Mouse (Mus musculus) small intestine, adult 2 months (tissue): ENCODE measurements at regions not wholly inside any gene's neighbourhood (a gene's known extent, or its start where the extent isn't known, plus 50 kb on each side); places are given as distances from the start of the nearest gene placed in this dataset.

Experiments
- H3K27ac ChIP-seq: fragments of 200-500 bp; 2 replicates; pipeline ENCODE4 v1.5.1; 2012; ENCODE audit warnings: low read depth, low read length, control low read depth, inconsistent platforms; ENCODE audit not compliant: insufficient read depth
- H3K27me3 ChIP-seq: fragments of 200-500 bp; 2 replicates; pipeline ENCODE4 v1.6.1; 2012; ENCODE audit warnings: mild to moderate bottlenecking, moderate library complexity, low read length, inconsistent platforms; ENCODE audit not compliant: control insufficient read depth, insufficient read depth
- H3K36me3 ChIP-seq: fragments of 200-500 bp; 2 replicates; pipeline ENCODE4 v1.6.1; 2012; ENCODE audit warnings: mild to moderate bottlenecking, low read length, control low read depth, inconsistent platforms; ENCODE audit not compliant: control insufficient read depth, insufficient read depth
- H3K4me1 ChIP-seq: fragments of 200-500 bp; 2 replicates; pipeline ENCODE4 v1.6.1; 2012; ENCODE audit warnings: low read length, inconsistent platforms, mixed read lengths; ENCODE audit not compliant: control insufficient read depth, insufficient read depth, insufficient read length
- H3K4me3 ChIP-seq: fragments of 200-500 bp; 2 replicates; pipeline ENCODE4 v1.5.1; 2012; ENCODE audit warnings: low read depth, mild to moderate bottlenecking, control low read depth, inconsistent platforms, low read length, moderate library complexity
- CTCF ChIP-seq: fragments of 200-500 bp; IDR thresholded peaks from 2 replicates; pipeline ENCODE4 v1.5.1; 2012; ENCODE audit warnings: low read depth, mild to moderate bottlenecking, control low read depth, inconsistent platforms, low read length, moderate library complexity, mixed read lengths; ENCODE audit not compliant: insufficient replicate concordance, insufficient read length; ENCODE audit errors: extremely low read depth
- POLR2A ChIP-seq: fragments of 200-500 bp; IDR thresholded peaks from 2 replicates; pipeline ENCODE4 v1.6.1; 2012; ENCODE audit warnings: low read depth, mild to moderate bottlenecking, control low read depth, inconsistent platforms, low read length, moderate library complexity
- WGBS: fragments of 180-500 bp; shearing (Covaris S2); methylation state at CpG from one replicate; pipeline ENCODE4 v1.1.7; 2018; 5-methylcytosine and 5-hydroxymethylcytosine counted together

DNA sequence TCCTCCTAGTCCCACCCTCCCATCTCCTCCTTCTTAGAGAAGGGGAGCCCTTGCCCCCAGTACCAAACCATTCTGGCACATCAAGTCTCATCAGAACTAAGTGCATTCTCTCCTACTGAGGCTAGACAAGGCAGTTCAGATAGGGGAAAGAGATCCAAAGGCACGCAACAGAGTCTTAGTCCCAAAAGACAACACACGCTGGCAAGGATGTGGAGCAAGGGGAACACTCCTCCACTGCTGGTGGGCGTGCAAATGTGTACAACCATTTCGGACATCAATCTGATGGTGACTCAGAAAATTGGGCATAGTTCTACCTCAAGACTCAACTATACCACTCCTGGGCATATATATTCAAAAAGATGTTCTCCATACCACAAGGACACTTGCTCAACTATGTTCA, 506.7 kb upstream of the Mgmt start:
- WGBS = 87% methylated on average over 4 of the region's 4 CpGs
- H3K4me3 ChIP-seq = no peak overlapping the region
- no peaks in the 10 kb centered on the region for H3K4me1 ChIP-seq
- no peaks in the 10 kb centered on the region for H3K27me3 ChIP-seq
- no peaks in the 10 kb centered on the region for H3K36me3 ChIP-seq
- TF ChIP-seq POLR2A (no peak), CTCF (no peak)
- H3K27ac ChIP-seq = no peak overlapping the region

DNA sequence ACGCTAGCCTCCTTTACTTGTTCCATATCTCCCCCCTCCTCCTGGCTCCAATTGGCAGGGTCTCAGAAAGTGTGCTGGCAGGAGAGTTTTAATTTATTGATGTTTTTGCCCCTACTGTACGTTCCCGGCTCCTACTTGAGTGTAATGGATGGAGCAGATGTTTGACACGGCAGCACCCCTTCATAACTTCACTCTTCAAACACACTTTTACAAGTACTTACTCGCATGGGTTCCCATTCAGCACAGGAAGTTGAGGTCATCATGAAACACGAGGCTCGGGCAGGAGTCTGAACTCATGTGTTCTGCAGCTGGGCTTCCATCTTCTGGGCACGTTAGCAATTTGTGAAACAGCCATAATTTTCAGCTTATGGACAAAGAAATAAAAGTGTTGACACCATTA, 504.3 kb upstream of the Mgmt start:
- Histone ChIP-seq H3K4me3 (no peak overlapping the region), H3K4me1 (no peaks in the 10 kb centered on the region), H3K27ac (no peak overlapping the region), H3K27me3 (no peaks in the 10 kb centered on the region), H3K36me3 (no peaks in the 10 kb centered on the region)
- WGBS = 50% methylated on average over 8 of the region's 8 CpGs
- no peak for TF ChIP-seq CTCF
- no peak for TF ChIP-seq POLR2A

DNA sequence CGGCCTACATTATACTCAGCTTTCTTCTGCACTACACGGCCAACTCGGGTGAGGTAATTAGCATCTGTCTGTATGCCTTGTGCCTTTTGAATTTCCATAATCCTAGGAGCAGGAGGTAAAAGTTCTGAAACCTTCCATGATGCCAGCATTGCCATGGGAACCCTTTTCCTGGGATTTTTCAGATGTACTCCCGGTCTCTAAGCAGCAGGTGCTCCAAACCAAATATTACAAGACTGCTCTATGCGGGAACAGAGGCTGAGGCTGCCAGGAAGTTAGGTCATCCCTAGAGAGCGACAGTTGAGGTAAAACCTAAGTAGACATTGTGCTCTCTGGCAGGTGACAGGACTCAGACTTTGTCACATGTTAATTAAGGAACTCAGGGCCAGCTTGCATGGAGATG, 501.0 kb upstream of the Mgmt start:
- no peaks in the 10 kb centered on the region for H3K36me3 ChIP-seq
- H3K27me3 ChIP-seq = no peaks in the 10 kb centered on the region
- H3K27ac ChIP-seq = no peak overlapping the region
- H3K4me3 ChIP-seq = no peak overlapping the region
- TF ChIP-seq CTCF = no peak
- no peak for TF ChIP-seq POLR2A
- 74% methylated on average over 6 of the region's 6 CpGs for WGBS
- H3K4me1 ChIP-seq = no peaks in the 10 kb centered on the region

DNA sequence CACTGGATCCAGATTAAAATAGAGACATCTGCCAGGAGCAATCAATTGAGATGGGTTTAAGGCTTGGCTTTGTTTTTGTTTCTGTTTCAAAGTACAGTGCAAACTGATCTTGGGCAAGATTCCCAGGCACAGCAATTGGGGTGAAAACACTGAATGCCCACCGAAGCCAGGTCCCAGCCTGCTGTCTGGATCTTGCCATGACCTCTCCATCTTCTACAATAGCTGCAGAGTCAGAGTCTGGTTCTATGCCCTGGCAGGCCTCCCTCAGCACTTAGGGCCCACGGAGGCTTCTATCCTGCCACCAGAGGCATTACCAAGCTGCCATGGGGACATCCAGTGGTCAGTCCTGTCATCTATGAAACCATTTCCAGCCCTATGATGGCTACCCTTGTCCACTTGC, 498.6 kb upstream of the Mgmt start:
- Histone ChIP-seq H3K27ac (no peak overlapping the region), H3K4me3 (no peak overlapping the region), H3K4me1 (no peaks in the 10 kb centered on the region), H3K27me3 (no peaks in the 10 kb centered on the region), H3K36me3 (no peaks in the 10 kb centered on the region)
- TF ChIP-seq POLR2A = no peak
- no peak for TF ChIP-seq CTCF
- 58% methylated on average over 2 of the region's 2 CpGs for WGBS

DNA sequence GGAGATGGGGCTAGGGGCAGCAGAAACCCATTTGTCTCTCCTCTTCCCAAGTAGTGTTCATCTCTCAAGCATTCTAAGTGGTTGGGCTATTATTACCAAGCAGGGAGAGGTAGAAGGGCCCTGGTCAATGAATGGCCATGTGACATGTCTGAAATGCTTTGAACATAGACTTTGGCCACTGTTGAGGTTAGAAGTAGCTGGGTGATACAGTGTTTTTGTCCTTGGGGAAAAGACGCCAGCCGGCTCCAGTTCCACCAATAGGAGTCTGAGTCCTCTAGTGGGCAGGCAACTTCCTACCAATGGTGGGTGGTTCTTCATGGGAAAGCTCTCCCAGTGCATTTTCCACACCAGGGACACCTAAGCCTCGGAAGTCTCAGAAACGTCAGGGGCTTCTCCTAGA, 497.3 kb upstream of the Mgmt start:
- TF ChIP-seq POLR2A = no peak
- TF ChIP-seq CTCF = no peak
- Histone ChIP-seq H3K4me3 (no peak overlapping the region), H3K36me3 (no peaks in the 10 kb centered on the region), H3K27ac (no peak overlapping the region), H3K27me3 (no peaks in the 10 kb centered on the region), H3K4me1 (no peaks in the 10 kb centered on the region)
- WGBS = 84% methylated on average over 4 of the region's 4 CpGs

DNA sequence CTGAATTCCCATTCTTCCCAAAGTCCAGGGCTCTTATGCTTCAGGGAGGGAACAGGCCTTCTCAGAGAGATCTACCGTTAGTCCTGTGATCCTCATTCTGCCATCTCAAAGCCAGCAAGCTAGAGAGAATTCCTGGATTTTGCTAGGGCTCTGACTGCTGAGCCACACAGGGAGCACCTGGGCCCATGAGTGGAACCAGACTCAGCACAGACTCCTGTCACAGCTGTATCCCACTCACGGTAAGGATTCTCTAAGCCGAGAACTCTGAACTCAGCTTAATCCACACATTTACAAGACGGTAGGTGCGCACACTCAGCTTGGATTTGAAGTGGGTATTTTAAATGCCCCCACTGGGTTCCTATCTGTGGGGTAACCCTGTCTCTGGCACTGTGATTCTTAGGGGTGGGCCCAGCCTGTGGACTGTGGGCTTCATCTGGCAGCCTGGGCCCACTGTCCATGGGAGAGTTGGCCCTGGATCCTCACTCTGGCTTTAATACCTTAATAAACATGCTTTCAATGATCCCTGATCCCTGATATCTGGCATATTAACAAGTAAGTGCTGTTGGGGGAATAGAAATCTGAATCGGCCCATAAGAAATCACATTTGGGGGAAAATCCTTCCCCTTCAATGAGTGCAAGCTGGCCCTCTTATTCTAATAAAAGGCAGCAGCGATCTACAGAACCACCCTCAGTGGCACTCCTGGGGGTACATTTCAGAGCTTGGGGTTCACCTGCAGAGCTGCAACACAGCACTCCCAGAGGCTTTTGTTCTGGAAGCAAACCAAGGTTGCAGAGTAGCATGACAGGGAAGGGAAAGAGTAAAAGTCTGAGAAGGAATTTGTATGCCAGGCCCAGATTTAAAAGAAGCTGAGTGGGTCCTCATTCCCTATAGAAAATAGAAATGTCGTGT, 491.5 kb upstream of the Mgmt start:
- WGBS = 91% methylated on average over 8 of the region's 8 CpGs
- Histone ChIP-seq H3K27ac (no peak overlapping the region), H3K4me3 (no peak overlapping the region), H3K36me3 (no peaks in the 10 kb centered on the region), H3K4me1 (no peaks in the 10 kb centered on the region), H3K27me3 (no peaks in the 10 kb centered on the region)
- no peak for TF ChIP-seq POLR2A
- no peak for TF ChIP-seq CTCF

DNA sequence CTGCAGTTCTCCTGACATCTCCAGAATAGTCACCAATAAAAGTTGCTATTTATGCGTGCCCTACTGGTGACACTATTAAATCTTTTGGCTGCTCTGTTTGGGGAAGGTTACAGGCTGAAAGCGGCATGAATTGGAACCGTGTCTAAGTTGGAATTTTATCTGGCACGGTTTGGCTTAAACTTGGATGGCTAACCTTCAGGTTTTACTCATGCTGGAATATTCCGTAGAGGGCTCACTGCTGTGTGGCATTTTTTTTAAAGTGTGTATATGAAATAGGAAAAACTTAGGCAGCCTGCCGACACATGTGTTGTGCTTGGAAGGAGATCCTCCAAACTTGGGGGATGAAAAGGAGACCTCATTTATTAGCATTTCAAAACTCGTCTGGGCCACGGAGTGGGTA, 489.0 kb upstream of the Mgmt start:
- 71% methylated on average over 8 of the region's 8 CpGs for WGBS
- H3K4me1 ChIP-seq = no peaks in the 10 kb centered on the region
- H3K4me3 ChIP-seq = no peak overlapping the region
- H3K27ac ChIP-seq = no peak overlapping the region
- TF ChIP-seq CTCF (no peak), POLR2A (no peak)
- no peaks in the 10 kb centered on the region for H3K27me3 ChIP-seq
- no peaks in the 10 kb centered on the region for H3K36me3 ChIP-seq
